Mouse (Mus musculus) embryo, embryonic 9.5 days (tissue): Measurements from ENCODE around the gene Gbf1.
"Not testable (repeated sequence)": the region's sequence is repeated elsewhere in the genome, so short reads cannot be mapped to it uniquely, and the experiment has no call there.

Experiments
- DNase-seq: peaks from one replicate; pipeline ENCODE4 v3.0.0-alpha.2; 2017; ENCODE audit errors: extremely low spot score

Gbf1 gene

DNA sequence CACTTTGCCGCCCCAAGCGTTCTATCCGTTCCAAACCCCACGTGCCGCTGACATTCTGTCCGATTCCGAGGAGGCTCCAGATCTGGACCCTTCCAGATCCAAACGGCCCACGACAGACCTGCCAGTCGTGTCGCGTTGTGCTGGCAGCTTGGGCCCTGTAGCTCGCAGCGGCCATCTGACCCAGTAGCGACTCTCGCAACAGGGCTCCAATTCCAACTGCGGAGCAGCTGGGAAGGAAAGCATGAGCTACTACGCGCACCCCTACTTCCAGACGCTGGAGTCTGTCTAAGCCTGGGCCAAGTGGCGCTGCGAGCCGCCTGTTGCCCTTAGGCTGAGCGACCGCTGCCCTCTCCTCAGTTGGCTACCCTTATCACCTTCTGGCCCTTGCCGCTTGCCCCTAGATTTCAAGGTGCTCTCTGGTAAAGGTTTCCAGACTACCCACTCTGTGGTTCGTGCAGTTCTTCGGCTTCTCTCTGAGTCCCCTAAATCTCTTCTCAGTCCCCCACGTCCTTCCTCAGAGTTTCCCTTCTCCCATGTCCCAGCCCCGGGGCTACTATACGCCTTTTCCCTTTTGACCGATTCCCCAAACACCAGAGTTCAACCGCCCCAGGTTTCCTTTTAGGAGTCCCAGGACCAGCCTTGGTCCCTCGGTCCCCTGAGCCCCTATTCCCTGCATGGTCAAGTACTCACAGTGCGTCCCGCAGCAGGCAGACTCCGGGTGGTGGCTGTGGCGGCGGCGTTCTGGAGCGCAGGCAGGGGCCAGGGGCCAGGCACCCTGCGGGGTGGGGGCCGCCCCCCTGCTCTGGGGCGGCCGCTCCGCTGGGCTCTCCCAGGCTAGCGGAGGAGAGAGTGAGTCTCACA is 4.6 kb upstream of the Gbf1 start, which contains the start of gene Pitx3:
TSS of gene Pitx3 (minus strand) at position 816 of the 861 bp plus-strand sequence.
- peak; percentile 45 for DNase-seq

DNA sequence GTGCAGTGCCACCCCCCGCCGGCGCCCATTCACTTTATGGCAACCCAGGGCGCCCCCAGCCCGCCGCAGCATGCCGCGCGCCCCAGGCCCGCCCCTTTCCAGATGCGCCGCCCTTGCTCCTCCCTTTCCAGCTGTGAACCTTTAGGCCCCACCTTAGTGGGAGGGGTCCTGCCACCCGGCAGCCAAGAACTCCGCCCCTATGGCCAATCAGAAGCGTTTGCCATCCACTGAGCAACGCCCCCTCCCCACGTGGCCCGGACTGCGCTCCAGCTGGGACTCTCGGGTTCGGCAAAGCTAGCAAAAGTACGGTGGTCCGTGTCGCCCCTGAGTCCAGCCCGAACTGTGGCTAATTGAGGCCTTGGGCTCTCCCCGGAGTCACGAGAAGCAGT is 3.9 kb upstream of the Gbf1 start:
- peak; percentile 90 for DNase-seq

GRCm38 (mm10) chr19:46149091-46149490 is 3.2 kb upstream of the Gbf1 start:
- DNase-seq = no peak

- no peak for DNase-seq
Measured at GRCm38 (mm10) chr19:46165950-46166349, 13.6 kb downstream of the Gbf1 start.

DNA sequence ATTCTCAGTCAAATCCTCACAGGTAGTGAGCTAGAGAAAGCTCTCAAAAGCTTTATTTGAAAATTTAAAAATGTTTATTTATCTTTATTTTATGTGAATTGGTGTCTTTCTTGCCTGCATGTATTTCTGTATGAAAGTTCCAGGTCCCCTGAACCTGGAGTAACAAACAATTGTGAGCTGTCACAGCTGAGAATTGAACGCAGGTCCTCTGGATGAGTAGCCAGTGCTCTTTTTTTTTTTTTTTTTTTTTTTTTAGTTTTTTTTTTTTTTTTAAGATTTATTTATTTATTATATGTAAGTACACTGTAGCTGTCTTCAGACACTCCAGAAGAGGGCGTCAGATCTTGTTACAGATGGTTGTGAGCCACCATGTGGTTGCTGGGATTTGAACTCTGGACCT is 14.9 kb downstream of the Gbf1 start:
- DNase-seq = not testable (repeated sequence)

- DNase-seq = no peak
Measured at GRCm38 (mm10) chr19:46169396-46169795, 17.1 kb downstream of the Gbf1 start.

- DNase-seq = no peak
Measured at GRCm38 (mm10) chr19:46169913-46170312, 17.6 kb downstream of the Gbf1 start.

GRCm38 (mm10) chr19:46172541-46172940 is 20.2 kb downstream of the Gbf1 start:
- no peak for DNase-seq

DNA sequence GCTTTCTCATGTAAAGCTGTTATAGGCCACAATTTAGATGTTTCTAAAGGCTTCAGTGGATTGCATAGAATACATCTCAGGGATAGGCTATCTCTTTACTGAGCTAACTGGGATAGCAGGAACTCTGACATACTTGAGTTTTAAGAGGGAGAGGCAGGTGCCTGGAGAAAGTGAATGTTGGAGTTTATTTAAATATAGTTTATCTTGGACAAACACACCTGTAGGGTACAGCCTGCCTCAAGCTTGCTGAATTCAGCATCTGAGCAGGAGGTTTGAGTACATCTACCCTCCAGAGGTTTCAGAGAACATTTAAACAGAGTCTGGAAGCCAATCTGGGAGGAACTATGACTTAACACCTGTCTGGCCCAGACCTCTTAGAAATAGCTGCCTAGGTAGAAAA is 22.9 kb downstream of the Gbf1 start:
- no peak for DNase-seq

DNA sequence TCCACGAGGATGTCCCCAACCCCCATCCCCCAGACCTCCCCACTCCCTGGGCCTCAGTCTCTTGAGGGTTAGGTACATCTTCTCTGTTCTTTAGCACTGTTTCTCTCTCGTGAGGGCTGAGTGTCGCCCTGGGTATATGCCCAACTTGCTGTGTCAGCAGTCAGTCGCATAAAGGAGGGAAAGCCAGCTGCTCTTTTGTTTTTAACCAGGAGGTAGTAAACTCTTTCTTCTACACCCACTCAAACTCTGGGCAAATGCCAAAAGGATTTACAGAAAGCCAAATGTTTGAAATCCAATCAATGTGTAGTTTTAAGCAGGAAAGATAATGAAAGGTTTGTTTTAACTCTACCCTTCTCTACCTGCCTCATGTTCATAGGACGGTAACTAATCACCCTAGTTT is 24.7 kb downstream of the Gbf1 start:
- DNase-seq = no peak

GRCm38 (mm10) chr19:46180274-46180673 is 28.0 kb downstream of the Gbf1 start:
- DNase-seq = no peak

DNA sequence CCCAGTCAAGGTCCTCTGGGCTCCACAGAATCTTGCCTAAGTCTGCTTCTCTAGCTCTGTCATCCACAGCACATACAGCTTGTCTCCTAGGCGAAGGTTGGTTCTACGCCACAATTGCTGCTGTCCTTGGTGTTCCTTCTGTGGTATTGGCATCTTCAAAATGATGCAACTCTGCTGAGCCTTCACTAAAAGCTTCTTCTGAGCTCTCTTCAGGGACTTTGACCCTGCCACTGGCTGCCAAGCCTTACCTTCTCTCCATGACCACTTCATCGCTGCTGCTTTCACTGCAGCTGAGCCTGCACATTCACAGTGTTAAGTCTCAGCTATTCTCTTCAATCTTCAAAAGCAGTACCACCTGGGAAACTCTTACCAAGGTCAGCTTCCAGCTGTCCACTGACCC is 29.9 kb downstream of the Gbf1 start:
- DNase-seq = no peak

GRCm38 (mm10) chr19:46186611-46187010 is 34.3 kb downstream of the Gbf1 start:
- peak; percentile 6 for DNase-seq

DNA sequence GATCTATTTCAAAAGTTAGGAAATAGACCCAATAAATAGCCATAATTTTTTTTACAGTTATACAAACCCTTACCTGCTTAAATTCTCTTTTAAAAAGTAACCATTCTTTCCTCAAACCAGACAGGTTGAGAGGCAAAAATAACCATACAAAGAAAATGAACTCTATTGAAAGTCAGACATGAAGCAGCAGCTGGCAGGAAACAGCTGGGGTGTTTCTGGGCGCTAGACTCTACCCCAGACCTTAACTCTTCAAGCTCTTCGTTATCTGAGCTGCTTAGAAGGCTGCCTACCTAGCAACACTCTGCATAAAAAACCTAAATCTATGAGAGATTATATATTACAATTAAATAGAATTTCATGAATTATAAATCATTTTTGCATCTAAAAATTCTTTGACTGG is 34.9 kb downstream of the Gbf1 start:
- DNase-seq = no peak

GRCm38 (mm10) chr19:46198293-46198692 is 46.0 kb downstream of the Gbf1 start:
- DNase-seq = no peak

DNA sequence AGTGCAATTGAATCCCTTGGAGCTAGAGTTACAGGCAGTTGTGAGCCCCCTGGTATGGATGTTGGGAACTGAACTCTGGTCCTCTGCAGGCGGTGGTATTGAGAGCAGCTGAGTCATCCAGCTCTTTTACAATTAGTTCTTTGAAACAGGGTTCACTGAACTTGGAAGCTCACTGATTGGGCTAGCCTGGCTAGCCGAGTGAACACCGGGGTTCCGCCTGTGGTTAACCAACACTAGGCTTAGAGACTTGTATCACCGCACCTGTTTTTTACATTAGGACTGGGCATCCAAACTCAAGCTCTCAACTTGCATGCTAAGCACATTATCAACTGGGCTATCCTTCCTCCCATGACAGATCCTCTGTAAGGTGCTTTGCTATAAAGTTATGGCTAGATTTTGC is 46.6 kb downstream of the Gbf1 start:
- DNase-seq = no peak

GRCm38 (mm10) chr19:46204166-46204565 is 51.9 kb downstream of the Gbf1 start:
- DNase-seq = no peak

DNA sequence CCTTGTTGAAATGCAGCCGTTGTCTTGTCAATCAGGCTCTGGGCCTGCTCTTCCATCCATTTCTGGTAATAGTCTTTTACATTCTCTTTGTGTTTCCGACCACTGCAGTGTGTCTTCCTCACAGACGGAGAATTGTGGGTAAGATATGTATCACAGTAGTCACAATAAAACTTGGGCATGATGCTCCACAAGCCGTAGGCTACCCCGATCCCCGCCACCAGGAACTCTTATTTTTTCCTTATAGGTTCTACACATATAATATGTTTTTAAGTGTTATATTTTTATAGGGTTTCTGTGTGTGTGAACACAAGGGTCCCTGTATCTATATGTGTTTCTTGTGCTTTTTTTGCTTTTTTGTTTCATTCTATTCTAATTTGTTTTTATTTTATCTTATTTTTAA is 53.4 kb downstream of the Gbf1 start:
- no peak for DNase-seq

DNA sequence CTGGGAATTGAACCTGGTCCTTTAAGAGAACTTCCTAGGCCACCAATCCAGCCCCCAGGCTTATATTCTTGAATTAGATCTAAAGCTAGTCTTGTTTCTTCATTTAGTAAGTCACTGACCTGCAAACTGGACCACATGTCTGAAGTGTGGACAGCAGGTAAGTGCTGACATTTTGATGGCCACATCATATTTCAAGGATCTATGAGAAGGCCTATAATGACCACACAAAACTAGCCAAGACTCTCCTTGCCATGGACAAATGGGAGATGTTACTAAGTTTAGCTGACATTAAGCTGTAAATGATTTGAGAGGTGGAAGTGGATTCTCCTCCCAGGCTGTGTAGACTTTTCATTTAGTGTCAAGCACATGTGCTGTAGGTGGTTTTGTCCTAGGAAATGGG is 58.6 kb downstream of the Gbf1 start:
- no peak for DNase-seq

DNA sequence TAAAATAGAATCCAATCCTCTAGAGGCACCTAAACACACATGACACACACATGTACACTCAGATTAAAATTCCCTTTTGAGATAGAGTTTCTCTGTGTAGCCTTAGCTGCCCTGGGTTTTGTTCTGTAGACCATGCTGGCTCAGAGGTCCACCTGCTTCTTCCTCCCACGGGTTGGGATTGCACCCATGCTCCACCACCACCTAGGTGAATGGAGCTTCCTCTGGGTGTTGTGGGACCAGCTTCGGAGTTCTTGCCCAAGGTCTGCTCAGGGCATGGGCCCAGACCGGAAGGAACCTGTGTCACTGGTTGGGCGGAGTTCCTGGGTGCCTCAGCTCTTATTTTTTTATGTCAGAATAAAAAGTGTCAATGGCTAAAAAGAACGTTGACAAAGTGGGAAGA is 62.2 kb downstream of the Gbf1 start:
- no peak for DNase-seq

GRCm38 (mm10) chr19:46215401-46215800 is 63.1 kb downstream of the Gbf1 start:
- no peak for DNase-seq

- DNase-seq = no peak
Measured at GRCm38 (mm10) chr19:46216716-46217115, 64.4 kb downstream of the Gbf1 start.

GRCm38 (mm10) chr19:46217347-46217746 is 65.0 kb downstream of the Gbf1 start:
- DNase-seq = not testable (repeated sequence)

- DNase-seq = no peak
Measured at GRCm38 (mm10) chr19:46220116-46220515, 67.8 kb downstream of the Gbf1 start.
